Mouse (Mus musculus) spleen, adult 2 months (tissue): Measurements from ENCODE around the gene Hmbs. TPM values are rescaled to one million over a fixed set of nuclear protein-coding genes. Genes with fewer than 3 reads are reported as not detected.
A peak's percentile ranks its signal among the peaks of the same experiment; 100 is the strongest.

Source experiments
- DNase-seq, 2 experiments: peaks; one replicate each; pipeline versions ENCODE4 v3.0.0 to v3.0.0-alpha.2; 2012 to 2021; ENCODE audit warnings: low spot score in 2 of 2, low read depth in 1 of 2
- H3K27ac ChIP-seq: fragments of 200-500 bp; 2 replicates; pipeline ENCODE4 v1.5.1; 2012; ENCODE audit warnings: low read length, inconsistent platforms; ENCODE audit not compliant: insufficient read depth
- H3K27me3 ChIP-seq: fragments of 200-500 bp; 2 replicates; pipeline ENCODE4 v1.6.1; 2012; ENCODE audit warnings: mild to moderate bottlenecking, moderate library complexity, low read length, inconsistent platforms; ENCODE audit not compliant: control insufficient read depth, insufficient read depth
- H3K36me3 ChIP-seq: fragments of 200-500 bp; 2 replicates; pipeline ENCODE4 v1.6.1; 2012; ENCODE audit warnings: mild to moderate bottlenecking, low read length, inconsistent platforms; ENCODE audit not compliant: control insufficient read depth, insufficient read depth
- H3K4me1 ChIP-seq: fragments of 200-500 bp; 2 replicates; pipeline ENCODE4 v1.6.1; 2011; ENCODE audit warnings: inconsistent platforms; ENCODE audit not compliant: control insufficient read depth, insufficient read depth, insufficient read length
- H3K4me3 ChIP-seq: fragments of 200-500 bp; 2 replicates; pipeline ENCODE4 v1.5.1; 2011; ENCODE audit warnings: mild to moderate bottlenecking, inconsistent platforms; ENCODE audit not compliant: insufficient read depth, insufficient read length; ENCODE audit errors: extremely low read depth
- CTCF ChIP-seq: fragments of 200-500 bp; IDR thresholded peaks from 2 replicates; pipeline ENCODE4 v1.5.1; 2011; ENCODE audit warnings: mild to moderate bottlenecking, inconsistent platforms; ENCODE audit not compliant: insufficient read depth, insufficient read length, insufficient replicate concordance; ENCODE audit errors: extremely low read depth
- POLR2A ChIP-seq: fragments of 200-500 bp; IDR thresholded peaks from 2 replicates; pipeline ENCODE4 v1.6.1; 2011; ENCODE audit warnings: low read depth, low read length, inconsistent platforms
- WGBS: fragments of 180-500 bp; shearing (Covaris S2); methylation state at CpG from one replicate; pipeline ENCODE4 v1.1.7; 2018; 5-methylcytosine and 5-hydroxymethylcytosine counted together
- polyA plus RNA-seq: library from polyadenylated mRNA; depleted of rRNA; stranded (reverse); fragments of >200 nt; gene quantifications from 2 replicates; pipeline ENCODE4 v1.2.3, GENCODE M21; 2012; rRNA removed

The Hmbs gene
- polyA plus RNA-seq, 1 experiment = 147 TPM

- Histone ChIP-seq H3K4me3 (no peak overlapping the region), H3K36me3 (peaks cover 7% of the 10 kb centered on the region), H3K4me1 (peaks cover 15% of the 10 kb centered on the region), H3K27ac (0 out of 2 replicates have a peak overlapping the region, but pooled peaks have one; percentile 47), H3K27me3 (peaks cover 23% of the 10 kb centered on the region)
- DNase-seq = no peak
- WGBS = 51% methylated on average over 11 of the region's 11 CpGs
- TF ChIP-seq CTCF = no peak
- TF ChIP-seq POLR2A = no peak
Measured at GRCm38 (mm10) chr9:44288959-44289291, 55.1 kb downstream of the Hmbs start.

- peak within 1 kb of the TSS; percentile 47; the same call in 1 of the 2 replicates for H3K27ac ChIP-seq
- H3K36me3 ChIP-seq = peaks cover 5% of the 10 kb centered on the region; the same call in 1 of the 2 replicates
- 5% methylated on average over 38 of the region's 38 CpGs for WGBS
- H3K4me1 ChIP-seq = peaks cover 15% of the 10 kb centered on the region
- peak within 1 kb of the TSS; percentile 54 for H3K4me3 ChIP-seq
- H3K27me3 ChIP-seq = peaks cover 23% of the 10 kb centered on the region
- no peak for DNase-seq
- TF ChIP-seq POLR2A (no peak), CTCF (no peak)
Measured at GRCm38 (mm10) chr9:44288076-44288958, 55.7 kb downstream of the Hmbs start, which contains the start of gene Abcg4. Gene Abcg4 (minus strand): TSS chr9:44288615.

- Histone ChIP-seq H3K27me3 (peaks cover 23% of the 10 kb centered on the region), H3K27ac (no peak overlapping the region), H3K4me3 (peak overlapping the region; percentile 54), H3K36me3 (peaks cover 5% of the 10 kb centered on the region; the same call in 1 of the 2 replicates), H3K4me1 (peaks cover 15% of the 10 kb centered on the region)
- 6% methylated on average over 47 of the region's 47 CpGs for WGBS
- no peak for DNase-seq
- TF ChIP-seq POLR2A (no peak), CTCF (no peak)
Measured at GRCm38 (mm10) chr9:44287401-44288075, 56.5 kb downstream of the Hmbs start.

GRCm38 (mm10) chr9:44287003-44287400, 57.0 kb downstream of the Hmbs start:
- Histone ChIP-seq H3K4me3 (peak overlapping the region; percentile 54; the same call in 1 of the 2 replicates), H3K27ac (no peak overlapping the region), H3K4me1 (peaks cover 15% of the 10 kb centered on the region), H3K27me3 (peaks cover 23% of the 10 kb centered on the region), H3K36me3 (peaks cover 5% of the 10 kb centered on the region; the same call in 1 of the 2 replicates)
- no peak for TF ChIP-seq POLR2A
- no peak for TF ChIP-seq CTCF
- no peak for DNase-seq
- WGBS = 13% methylated on average over 11 of the region's 11 CpGs

Other genes starting within 250 kb of the Hmbs start
- gene Mfrp, start 242.5 kb downstream of the Hmbs start, polyA plus RNA-seq = 0.02 and 0.06 TPM in 2 replicates
- gene C1qtnf5, start 237.0 kb downstream of the Hmbs start, polyA plus RNA-seq = 6.7 and 8.2 TPM in 2 replicates
- 0.05 TPM in 1 of 2 replicates, not detected in the other for gene Gm49380, start 230.7 kb downstream of the Hmbs start, polyA plus RNA-seq
- gene Rnf26, start 230.7 kb downstream of the Hmbs start, polyA plus RNA-seq = 21.3 and 27.1 TPM in 2 replicates
- 12.7 and 13.9 TPM in 2 replicates for gene Mcam, start 209.8 kb downstream of the Hmbs start, polyA plus RNA-seq
- 16.1 and 20.3 TPM in 2 replicates for gene Cbl, start 110.2 kb downstream of the Hmbs start, polyA plus RNA-seq
- not detected in 2 replicates for gene Ccdc153, start 103.6 kb downstream of the Hmbs start, polyA plus RNA-seq
- 0.07 and 0.08 TPM in 2 replicates for gene Pdzd3, start 92.8 kb downstream of the Hmbs start, polyA plus RNA-seq
- 8.4 and 10.7 TPM in 2 replicates for gene Nlrx1, start 75.6 kb downstream of the Hmbs start, polyA plus RNA-seq
- 12.3 and 22.3 TPM in 2 replicates for gene Abcg4, start 55.6 kb downstream of the Hmbs start, polyA plus RNA-seq
- gene Hinfp, start 38.6 kb downstream of the Hmbs start, polyA plus RNA-seq = 24.7 and 25.2 TPM in 2 replicates
- gene C2cd2l, start 23.9 kb downstream of the Hmbs start, polyA plus RNA-seq = 28.0 and 38.5 TPM in 2 replicates
- gene Dpagt1, start 18.2 kb downstream of the Hmbs start, polyA plus RNA-seq = 24.0 and 25.2 TPM in 2 replicates
- 117 and 258 TPM in 2 replicates for gene H2afx, start 9.5 kb downstream of the Hmbs start, polyA plus RNA-seq
- gene Vps11, start 17.4 kb upstream of the Hmbs start, polyA plus RNA-seq = 23.7 and 25.6 TPM in 2 replicates
- 39.8 and 44.3 TPM in 2 replicates for gene Hyou1, start 35.3 kb upstream of the Hmbs start, polyA plus RNA-seq
- 24.5 and 25.4 TPM in 2 replicates for gene Slc37a4, start 52.6 kb upstream of the Hmbs start, polyA plus RNA-seq
- gene Rps25, start 62.9 kb upstream of the Hmbs start, polyA plus RNA-seq = 137 and 144 TPM in 2 replicates
- 22.9 and 29.7 TPM in 2 replicates for gene Trappc4, start 63.4 kb upstream of the Hmbs start, polyA plus RNA-seq
- gene Ccdc84, start 74.3 kb upstream of the Hmbs start, polyA plus RNA-seq = 18.1 and 26.0 TPM in 2 replicates
- gene Foxr1, start 96.9 kb upstream of the Hmbs start, polyA plus RNA-seq = 0.09 and 0.15 TPM in 2 replicates
- not detected in 2 replicates for gene Upk2, start 110.7 kb upstream of the Hmbs start, polyA plus RNA-seq
- gene Bcl9l, start 138.6 kb upstream of the Hmbs start, polyA plus RNA-seq = 42.2 and 50.3 TPM in 2 replicates
- 133 and 154 TPM in 2 replicates for gene Cxcr5, start 217.6 kb upstream of the Hmbs start, polyA plus RNA-seq